ENCODE assay signal across 11 mouse cellular contexts in the genomic region with DNA sequence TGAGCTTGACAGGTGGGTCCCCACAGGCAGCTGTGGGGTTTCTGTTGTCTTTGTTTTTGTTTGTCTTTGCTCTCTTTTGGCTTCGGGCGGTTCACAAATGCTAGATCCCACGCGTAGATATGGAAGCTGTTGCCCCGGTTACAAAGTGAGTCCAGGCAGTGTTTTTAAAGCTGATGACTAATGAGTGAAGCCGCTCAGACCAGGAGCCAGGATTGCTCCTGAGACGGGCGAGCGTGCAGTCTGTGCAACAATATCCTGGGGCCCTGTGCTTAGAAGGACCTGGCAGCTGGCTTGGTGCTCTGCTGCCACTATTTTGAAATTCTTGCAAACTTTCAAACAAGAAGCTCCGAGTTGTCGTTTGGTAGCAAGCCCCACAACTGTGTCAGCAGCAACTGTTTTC. TPM values are rescaled to one million over a fixed set of nuclear protein-coding genes. Genes with fewer than 3 reads are reported as not detected.
DNase-seq lines count a peak whose midpoint lies in the region.
"Had no signal": no experiment of that assay in that cellular context is flagged by ENCODE, and none has a peak within 500 bp of the region (broad histone marks: within the 10 kb centered on the region; RNA-seq: fewer than 3 reads in every experiment).

No protein-coding gene starts in this region.

- DNase-seq in adrenal gland, postnatal 14 days = peak; percentile 63
- no peak for DNase-seq in adrenal gland, postnatal 4 days (ENCODE audit: low spot score in 2 of 2)
- peak; percentile 8 for DNase-seq in lung, postnatal 36 days
- DNase-seq in lung, postnatal 14 days = no peak
- DNase-seq in fat pad, adult 2 months (ENCODE audit: extremely low read depth, low read depth, low spot score) = peak; percentile 30
- peak; percentile 20 for DNase-seq in retina, embryonic 14.5 days (ENCODE audit: low spot score)
- no peak for DNase-seq in cerebellum, adult 9-10 months
- DNase-seq in ovary, adult 18-20 months (ENCODE audit: low spot score) = no peak
- DNase-seq: B cell, adult 2 months; heart, postnatal 14 days; right cerebral cortex, postnatal 4 days had no signal

RNA-seq across cellular contexts. Expression of a gene that starts 13.5 kb away (rescaled TPM):
- 1.6 and 2.3 TPM in 2 replicates for total RNA-seq in adrenal gland, postnatal 14 days (2021)
- total RNA-seq in adrenal gland, postnatal 4 days (2021) = 1 to 10 TPM; 1.9 to 3.6 TPM

RNA-seq across cellular contexts. Expression of a gene that starts 30.4 kb away (rescaled TPM):
- 0.34 and 0.74 TPM in 2 replicates for total RNA-seq in adrenal gland, postnatal 14 days (2021)
- 1 to 10 TPM in 1 of 2 experiments, under 1 TPM in 1; 0.53 to 1.0 TPM for total RNA-seq in adrenal gland, postnatal 4 days (2021)

RNA-seq across cellular contexts. Expression of a gene that starts 42.3 kb away (rescaled TPM):
- total RNA-seq in adrenal gland, postnatal 14 days (2021) = 181 and 186 TPM in 2 replicates
- total RNA-seq in adrenal gland, postnatal 4 days (2021) = 100 to 1,000 TPM; 244 to 280 TPM

RNA-seq across cellular contexts. Expression of a gene that starts 43.5 kb away (rescaled TPM):
- 38.7 and 42.9 TPM in 2 replicates for total RNA-seq in adrenal gland, postnatal 14 days (2021)
- total RNA-seq in adrenal gland, postnatal 4 days (2021) = 10 to 100 TPM; 56.6 to 62.0 TPM

Comparison
In these comparisons a context has a peak if more than half of its experiments do, and no peak if none do; other contexts are left out.
1. DNase-seq: peak in adrenal gland, postnatal 14 days (single experiment), lung, postnatal 36 days (single experiment), fat pad, adult 2 months (single experiment) and retina, embryonic 14.5 days (single experiment); none in adrenal gland, postnatal 4 days (0 of 2), lung, postnatal 14 days (single experiment), cerebellum, adult 9-10 months (single experiment) and ovary, adult 18-20 months (single experiment).